Mouse (Mus musculus): Measurements from ENCODE around the gene Icam2. TPM values are rescaled to one million over a fixed set of nuclear protein-coding genes. Genes with fewer than 3 reads are reported as not detected.

Gene Icam2
- polyA plus RNA-seq, 1 experiment from 2014 or later: 10.4 TPM

GRCm38 (mm10) chr11:106383051-106383790 lies 4.7 kb downstream of the Icam2 start:
- WGBS: 81% methylated on average over 6 of the region's 6 CpGs
- Histone ChIP-seq H3K27me3 (ENCODE audit: control insufficient read depth, insufficient read depth, low read depth, low read length) (no peaks in the 10 kb centered on the region), H3K4me2 (ENCODE audit: low read length) (no peak overlapping the region), H3K4me3 (ENCODE audit: low read depth, low read length) (no peak overlapping the region), H3K36me3 (ENCODE audit: control insufficient read depth, insufficient read depth, low read length) (no peaks in the 10 kb centered on the region), H3K27ac (ENCODE audit: low read length) (no peak overlapping the region), H3K4me1 (ENCODE audit: control insufficient read depth, insufficient read depth, low read length) (no peaks in the 10 kb centered on the region), H3K9me3 (replicated peaks; ENCODE audit: control insufficient read depth, low read length, poor library complexity, severe bottlenecking) (no peaks in the 10 kb centered on the region), H3K9ac (ENCODE audit: low read depth, low read length) (no peak overlapping the region)
- no peak for ATAC-seq

GRCm38 (mm10) chr11:106382424-106382823 lies 5.5 kb downstream of the Icam2 start:
- 75% methylated on average over 5 of the region's 5 CpGs for WGBS
- no peak for ATAC-seq
- H3K27ac ChIP-seq (ENCODE audit: low read length): no peak overlapping the region

GRCm38 (mm10) chr11:106381883-106382282 lies 6.0 kb downstream of the Icam2 start:
- Histone ChIP-seq H3K27ac (ENCODE audit: low read length) (no peak overlapping the region), H3K27me3 (ENCODE audit: control insufficient read depth, insufficient read depth, low read depth, low read length) (no peaks in the 10 kb centered on the region), H3K9ac (ENCODE audit: low read depth, low read length) (no peak overlapping the region), H3K4me3 (ENCODE audit: low read depth, low read length) (no peak overlapping the region), H3K4me1 (ENCODE audit: control insufficient read depth, insufficient read depth, low read length) (no peaks in the 10 kb centered on the region), H3K4me2 (ENCODE audit: low read length) (no peak overlapping the region), H3K9me3 (replicated peaks; ENCODE audit: control insufficient read depth, low read length, poor library complexity, severe bottlenecking) (no peaks in the 10 kb centered on the region), H3K36me3 (ENCODE audit: control insufficient read depth, insufficient read depth, low read length) (no peaks in the 10 kb centered on the region)
- WGBS: 82% methylated on average over 7 of the region's 7 CpGs
- ATAC-seq: no peak

More at GRCm38 (mm10) chr11:106382424-106382823, 5.5 kb downstream of the Icam2 start:
- Histone ChIP-seq H3K4me2 (ENCODE audit: low read length) (no peak overlapping the region), H3K36me3 (ENCODE audit: control insufficient read depth, insufficient read depth, low read length) (no peaks in the 10 kb centered on the region), H3K27me3 (ENCODE audit: control insufficient read depth, insufficient read depth, low read depth, low read length) (no peaks in the 10 kb centered on the region), H3K4me1 (ENCODE audit: control insufficient read depth, insufficient read depth, low read length) (no peaks in the 10 kb centered on the region), H3K9me3 (replicated peaks; ENCODE audit: control insufficient read depth, low read length, poor library complexity, severe bottlenecking) (no peaks in the 10 kb centered on the region), H3K4me3 (ENCODE audit: low read depth, low read length) (no peak overlapping the region), H3K9ac (ENCODE audit: low read depth, low read length) (no peak overlapping the region)

GRCm38 (mm10) chr11:106381011-106381410 lies 6.9 kb downstream of the Icam2 start:
- Histone ChIP-seq H3K9me3 (replicated peaks; ENCODE audit: control insufficient read depth, low read length, poor library complexity, severe bottlenecking) (no peaks in the 10 kb centered on the region), H3K4me1 (ENCODE audit: control insufficient read depth, insufficient read depth, low read length) (no peaks in the 10 kb centered on the region), H3K27ac (ENCODE audit: low read length) (no peak overlapping the region), H3K27me3 (ENCODE audit: control insufficient read depth, insufficient read depth, low read depth, low read length) (no peaks in the 10 kb centered on the region), H3K9ac (ENCODE audit: low read depth, low read length) (no peak overlapping the region), H3K36me3 (ENCODE audit: control insufficient read depth, insufficient read depth, low read length) (no peaks in the 10 kb centered on the region), H3K4me2 (ENCODE audit: low read length) (no peak overlapping the region), H3K4me3 (ENCODE audit: low read depth, low read length) (no peak overlapping the region)
- 82% methylated on average over 11 of the region's 11 CpGs for WGBS
- ATAC-seq: no peak

GRCm38 (mm10) chr11:106374979-106375378 lies 12.9 kb downstream of the Icam2 start:
- H3K27me3 ChIP-seq (ENCODE audit: control insufficient read depth, insufficient read depth, low read depth, low read length): no peaks in the 10 kb centered on the region
- ATAC-seq: no peak
- H3K27ac ChIP-seq (ENCODE audit: low read length): no peak overlapping the region
- no peaks in the 10 kb centered on the region for H3K4me1 ChIP-seq (ENCODE audit: control insufficient read depth, insufficient read depth, low read length)
- H3K9me3 ChIP-seq (replicated peaks; ENCODE audit: control insufficient read depth, low read length, poor library complexity, severe bottlenecking): no peaks in the 10 kb centered on the region
- H3K4me3 ChIP-seq (ENCODE audit: low read depth, low read length): no peak overlapping the region
- no peak overlapping the region for H3K4me2 ChIP-seq (ENCODE audit: low read length)
- 77% methylated on average over 5 of the region's 5 CpGs for WGBS
- H3K36me3 ChIP-seq (ENCODE audit: control insufficient read depth, insufficient read depth, low read length): no peaks in the 10 kb centered on the region
- no peak overlapping the region for H3K9ac ChIP-seq (ENCODE audit: low read depth, low read length)

- Histone ChIP-seq H3K9me3 (replicated peaks; ENCODE audit: control insufficient read depth, low read length, poor library complexity, severe bottlenecking) (no peaks in the 10 kb centered on the region), H3K4me1 (ENCODE audit: control insufficient read depth, insufficient read depth, low read length) (no peaks in the 10 kb centered on the region), H3K27me3 (ENCODE audit: control insufficient read depth, insufficient read depth, low read depth, low read length) (no peaks in the 10 kb centered on the region), H3K9ac (ENCODE audit: low read depth, low read length) (no peak overlapping the region), H3K4me2 (ENCODE audit: low read length) (no peak overlapping the region), H3K4me3 (ENCODE audit: low read depth, low read length) (no peak overlapping the region), H3K36me3 (ENCODE audit: control insufficient read depth, insufficient read depth, low read length) (no peaks in the 10 kb centered on the region), H3K27ac (ENCODE audit: low read length) (no peak overlapping the region)
- WGBS: 59% methylated on average over 9 of the region's 9 CpGs
- ATAC-seq: no peak
Measured at GRCm38 (mm10) chr11:106374559-106374958, 13.3 kb downstream of the Icam2 start.

GRCm38 (mm10) chr11:106373998-106374397 lies 13.9 kb downstream of the Icam2 start:
- no peak overlapping the region for H3K9ac ChIP-seq (ENCODE audit: low read depth, low read length)
- no peak overlapping the region for H3K4me2 ChIP-seq (ENCODE audit: low read length)
- no peaks in the 10 kb centered on the region for H3K27me3 ChIP-seq (ENCODE audit: control insufficient read depth, insufficient read depth, low read depth, low read length)
- ATAC-seq: no peak
- 59% methylated on average over 11 of the region's 11 CpGs for WGBS
- H3K9me3 ChIP-seq (replicated peaks; ENCODE audit: control insufficient read depth, low read length, poor library complexity, severe bottlenecking): no peaks in the 10 kb centered on the region
- no peaks in the 10 kb centered on the region for H3K4me1 ChIP-seq (ENCODE audit: control insufficient read depth, insufficient read depth, low read length)
- H3K36me3 ChIP-seq (ENCODE audit: control insufficient read depth, insufficient read depth, low read length): no peaks in the 10 kb centered on the region
- no peak overlapping the region for H3K4me3 ChIP-seq (ENCODE audit: low read depth, low read length)
- no peak overlapping the region for H3K27ac ChIP-seq (ENCODE audit: low read length)

- Histone ChIP-seq H3K27ac (ENCODE audit: low read length) (no peak overlapping the region), H3K9ac (ENCODE audit: low read depth, low read length) (no peak overlapping the region), H3K4me3 (ENCODE audit: low read depth, low read length) (no peak overlapping the region), H3K4me1 (ENCODE audit: control insufficient read depth, insufficient read depth, low read length) (no peaks in the 10 kb centered on the region), H3K36me3 (ENCODE audit: control insufficient read depth, insufficient read depth, low read length) (no peaks in the 10 kb centered on the region), H3K4me2 (ENCODE audit: low read length) (no peak overlapping the region), H3K9me3 (replicated peaks; ENCODE audit: control insufficient read depth, low read length, poor library complexity, severe bottlenecking) (no peaks in the 10 kb centered on the region), H3K27me3 (ENCODE audit: control insufficient read depth, insufficient read depth, low read depth, low read length) (no peaks in the 10 kb centered on the region)
- 11% methylated on average over 3 of the region's 3 CpGs for WGBS
- no peak for ATAC-seq
Measured at GRCm38 (mm10) chr11:106366316-106366715, 21.6 kb downstream of the Icam2 start.

GRCm38 (mm10) chr11:106365366-106365765 lies 22.5 kb downstream of the Icam2 start, which contains the start of gene Prr29:
Gene Prr29, plus strand, starts transcription at chr11:106365472.
- H3K27me3 ChIP-seq (ENCODE audit: control insufficient read depth, insufficient read depth, low read depth, low read length): no peaks in the 10 kb centered on the region
- H3K9me3 ChIP-seq (replicated peaks; ENCODE audit: control insufficient read depth, low read length, poor library complexity, severe bottlenecking): no peaks in the 10 kb centered on the region
- WGBS: 56% methylated on average over 10 of the region's 10 CpGs
- H3K4me1 ChIP-seq (ENCODE audit: control insufficient read depth, insufficient read depth, low read length): no peaks in the 10 kb centered on the region
- H3K9ac ChIP-seq (ENCODE audit: low read depth, low read length): 0 out of 2 replicates have a peak within 1 kb of the TSS, but pooled peaks have one; percentile 17
- H3K4me3 ChIP-seq (ENCODE audit: low read depth, low read length): no peak within 1 kb of the TSS
- no peaks in the 10 kb centered on the region for H3K36me3 ChIP-seq (ENCODE audit: control insufficient read depth, insufficient read depth, low read length)
- no peak within 1 kb of the TSS for H3K27ac ChIP-seq (ENCODE audit: low read length)
- peak within 1 kb of the TSS; percentile 13; the same call in 1 of the 2 replicates for H3K4me2 ChIP-seq (ENCODE audit: low read length)
- ATAC-seq: no peak

All from midbrain, embryonic 16.5 days (tissue).